Mouse (Mus musculus): Measurements from ENCODE around the gene Gtpbp4.
"Not testable (repeated sequence)": the region's sequence is repeated elsewhere in the genome, so short reads cannot be mapped to it uniquely, and the experiment has no call there.

The Gtpbp4 gene

DNA sequence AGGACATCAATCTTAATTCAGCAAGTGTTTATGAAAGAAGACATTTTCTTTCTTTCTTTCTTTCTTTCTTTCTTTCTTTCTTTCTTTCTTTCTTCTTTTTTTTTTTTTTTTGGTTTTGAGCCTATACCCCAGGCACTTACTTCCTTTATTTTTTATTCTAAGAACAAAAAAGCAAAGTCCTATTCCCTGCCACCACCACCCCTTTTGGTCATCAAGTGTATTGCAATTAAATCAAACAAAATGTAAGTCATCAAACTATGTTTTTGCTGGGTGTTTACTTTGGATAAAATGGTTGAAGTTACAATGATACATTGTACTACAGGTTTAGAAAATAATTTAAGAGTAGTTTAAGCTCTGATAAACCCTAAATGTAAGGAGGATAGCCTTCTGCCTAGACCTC lies 23.5 kb downstream of the Gtpbp4 start:
- DNase-seq, result no peak

DNA sequence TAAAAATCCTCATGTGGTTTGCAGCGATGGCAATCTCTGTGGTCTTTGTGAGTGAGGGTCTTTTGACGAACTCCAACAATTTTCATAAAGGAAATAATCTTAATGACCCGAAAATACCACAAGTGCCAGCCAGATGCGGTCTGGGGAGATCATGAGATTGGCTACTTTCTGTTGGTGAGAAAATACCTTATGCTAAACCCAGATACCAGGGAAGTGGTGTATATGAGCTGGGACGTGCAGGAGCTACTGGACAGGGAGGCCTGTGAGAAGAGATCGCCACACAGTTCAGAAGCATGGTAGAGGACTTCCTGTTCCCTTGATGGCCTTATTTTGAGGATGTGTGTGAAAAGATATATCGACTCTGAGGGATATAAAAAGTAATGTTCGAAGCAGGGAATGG lies 28.1 kb downstream of the Gtpbp4 start:
- no peak for DNase-seq

DNA sequence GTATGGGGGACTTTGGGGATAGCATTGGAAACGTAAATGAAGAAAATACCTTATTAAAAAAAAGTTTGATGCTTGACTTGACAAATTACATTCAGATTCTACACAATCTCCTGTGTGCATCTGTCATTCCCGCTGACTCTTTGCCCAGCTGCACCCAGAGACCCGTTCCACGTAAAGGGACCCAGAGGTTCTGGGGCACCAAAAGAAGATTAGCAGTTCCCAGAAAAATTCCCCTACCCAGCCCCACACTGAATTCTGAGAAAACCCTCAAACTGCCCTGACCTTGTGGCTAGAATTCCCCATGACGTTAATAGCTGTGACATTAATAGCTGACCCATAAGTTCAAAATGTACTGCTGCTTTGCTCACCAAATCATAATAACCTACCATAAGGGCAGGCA lies 30.7 kb downstream of the Gtpbp4 start:
- no peak for DNase-seq

DNA sequence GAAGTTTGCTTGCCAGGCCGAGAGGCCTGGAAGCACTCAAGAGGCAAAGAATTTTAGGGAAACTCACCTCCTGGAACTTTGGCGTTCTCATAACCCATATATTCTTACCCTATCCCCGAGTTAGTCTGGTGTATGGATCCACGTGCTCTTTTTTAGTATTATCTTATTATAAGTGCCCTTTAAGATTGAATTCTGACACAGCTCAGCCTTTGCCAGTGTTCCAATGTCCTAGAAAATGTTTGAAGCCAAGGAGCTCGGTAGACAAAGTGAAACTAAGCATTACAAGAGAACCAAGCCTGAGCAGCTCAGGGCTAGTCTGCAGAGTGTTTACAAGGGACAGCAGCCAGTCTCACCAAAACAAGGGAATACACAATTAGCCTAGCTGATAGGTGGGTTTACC lies 33.6 kb downstream of the Gtpbp4 start:
- not testable (repeated sequence) for DNase-seq

DNA sequence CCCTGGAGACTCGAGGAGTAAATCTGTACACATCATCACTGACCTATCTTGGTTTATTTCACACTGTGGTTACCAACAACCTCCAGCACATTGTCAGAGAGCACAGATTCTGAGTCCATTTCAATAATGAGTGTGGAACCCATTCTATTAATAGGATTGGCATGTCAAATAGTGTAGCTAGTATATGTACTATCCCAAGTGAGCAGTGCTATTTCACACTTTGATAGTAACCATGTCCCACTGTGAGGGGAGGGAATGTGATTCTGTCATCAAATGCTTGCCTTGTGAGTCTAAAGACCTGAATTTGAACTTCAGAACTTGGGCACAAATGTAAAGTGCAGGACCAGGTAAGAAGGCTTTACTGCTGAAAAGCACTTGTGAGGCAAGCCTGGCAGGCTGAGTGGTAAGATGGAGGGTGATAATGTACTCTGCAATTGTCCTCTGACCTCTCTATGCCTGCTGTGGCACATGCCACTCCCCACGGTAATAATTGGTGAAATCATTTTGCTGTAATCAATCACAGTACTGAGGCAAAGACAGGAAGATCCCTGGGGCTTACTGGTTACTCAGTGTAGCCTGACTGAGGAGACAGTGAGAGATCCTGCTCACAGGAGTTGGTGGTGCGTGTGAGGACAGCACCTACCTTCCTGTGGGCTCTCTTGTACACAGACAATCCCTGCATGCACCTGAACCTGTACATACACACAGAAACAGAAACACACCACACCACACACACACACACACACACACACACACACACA lies 34.6 kb downstream of the Gtpbp4 start:
- not testable (repeated sequence) for DNase-seq

DNA sequence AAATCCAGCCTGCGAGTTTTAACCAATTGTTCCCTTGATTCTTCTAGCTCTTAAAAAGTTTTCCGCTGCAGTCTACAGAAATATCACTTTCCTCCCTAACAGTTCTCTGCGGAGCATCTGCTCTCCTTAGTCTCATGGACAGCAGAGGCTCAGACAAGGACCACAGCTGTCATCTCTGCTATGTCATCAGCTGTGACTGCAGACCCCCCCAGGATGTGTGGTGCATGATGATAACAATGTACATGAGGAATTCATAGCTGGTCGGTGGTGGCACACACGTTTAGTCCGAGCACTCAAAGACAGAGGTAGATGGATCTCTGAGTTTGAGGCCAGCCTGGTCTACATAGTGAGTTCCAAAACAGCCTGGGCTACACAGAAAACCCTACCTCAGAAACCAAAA lies 36.3 kb downstream of the Gtpbp4 start:
- not testable (repeated sequence) for DNase-seq

DNA sequence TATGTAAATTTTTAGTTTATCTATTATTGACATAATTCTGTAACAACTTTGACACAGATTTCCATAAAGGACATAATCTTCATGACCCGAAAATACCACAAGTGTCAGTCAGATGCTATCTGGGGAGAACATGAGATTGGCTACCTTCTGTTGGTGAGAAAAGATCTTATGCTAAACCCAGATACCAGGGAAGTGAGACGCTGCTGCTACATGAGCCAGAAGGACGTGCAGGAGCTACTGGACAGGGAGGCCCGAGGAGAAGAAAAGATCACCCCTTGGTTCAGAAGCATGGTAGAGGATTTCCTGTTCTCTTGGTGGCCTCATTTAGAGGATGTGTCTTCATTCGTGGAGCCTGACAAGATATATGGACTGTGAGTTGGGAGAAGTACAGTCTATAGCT lies 36.8 kb downstream of the Gtpbp4 start:
- DNase-seq, result not testable (repeated sequence)

DNA sequence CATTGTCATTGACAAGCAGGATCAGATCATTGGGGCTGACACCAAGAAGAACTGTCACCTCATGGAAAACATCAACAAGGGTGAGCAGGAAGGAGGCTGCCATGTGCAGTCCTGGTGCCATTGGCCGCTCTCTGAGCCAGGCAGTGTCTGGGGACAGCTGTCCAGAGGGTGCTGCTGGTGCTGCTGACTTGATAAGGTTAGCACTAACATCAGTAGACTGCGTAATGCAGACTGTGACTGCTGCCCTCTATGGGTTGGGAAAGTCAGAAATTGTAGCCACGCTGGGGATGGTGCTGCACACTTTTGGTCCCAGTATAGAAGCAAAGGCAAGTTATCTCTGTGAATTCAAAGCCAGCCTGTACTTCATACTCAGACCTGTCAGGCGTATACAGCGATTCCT lies 39.0 kb downstream of the Gtpbp4 start:
- not testable (repeated sequence) for DNase-seq

DNA sequence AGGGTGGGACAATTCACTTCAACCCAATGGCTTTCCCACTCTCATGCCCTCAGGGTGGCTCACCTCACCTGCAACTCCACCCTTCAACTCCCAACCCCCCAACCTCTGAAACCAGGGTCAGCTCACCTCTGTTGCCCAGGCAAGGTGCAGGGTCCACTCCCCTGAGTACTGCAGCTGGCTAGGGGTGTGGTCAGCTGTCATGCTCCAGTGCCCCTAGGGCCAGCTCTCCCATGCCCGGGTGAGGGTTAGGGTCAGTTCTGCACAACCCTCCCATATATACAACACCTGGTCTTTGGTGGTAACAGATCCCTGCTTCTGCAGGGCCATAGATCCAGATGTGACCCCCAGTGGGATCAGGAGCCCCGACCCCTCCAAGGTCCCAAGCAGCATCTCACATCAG lies 40.8 kb downstream of the Gtpbp4 start:
- not testable (repeated sequence) for DNase-seq

DNA sequence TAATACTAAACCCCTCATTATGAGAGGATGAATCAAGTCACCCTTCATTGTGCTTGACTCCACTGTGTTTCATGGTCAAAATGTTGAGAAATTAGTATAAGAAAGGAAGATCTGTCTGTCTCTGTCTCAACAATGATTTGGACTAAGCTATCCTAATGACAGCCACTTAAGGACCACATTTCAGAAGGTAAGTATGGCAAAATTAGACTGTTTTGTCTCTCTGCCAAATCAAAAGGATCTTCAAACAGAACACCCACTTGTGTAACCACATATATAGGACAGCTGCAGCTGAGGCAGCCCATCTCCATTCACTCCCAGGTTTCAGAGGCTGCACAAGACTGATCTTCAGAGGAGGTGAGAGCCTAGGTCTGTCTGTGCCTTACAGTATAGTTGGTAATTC lies 43.3 kb downstream of the Gtpbp4 start, which contains the start of gene Idi2:
Gene Idi2, plus strand, starts transcription at position 301 of the 400 bp plus-strand sequence.
- not testable (repeated sequence) for DNase-seq

DNA sequence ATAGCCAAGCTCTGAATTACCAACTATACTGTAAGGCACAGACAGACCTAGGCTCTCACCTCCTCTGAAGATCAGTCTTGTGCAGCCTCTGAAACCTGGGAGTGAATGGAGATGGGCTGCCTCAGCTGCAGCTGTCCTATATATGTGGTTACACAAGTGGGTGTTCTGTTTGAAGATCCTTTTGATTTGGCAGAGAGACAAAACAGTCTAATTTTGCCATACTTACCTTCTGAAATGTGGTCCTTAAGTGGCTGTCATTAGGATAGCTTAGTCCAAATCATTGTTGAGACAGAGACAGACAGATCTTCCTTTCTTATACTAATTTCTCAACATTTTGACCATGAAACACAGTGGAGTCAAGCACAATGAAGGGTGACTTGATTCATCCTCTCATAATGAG lies 47.8 kb downstream of the Gtpbp4 start, which contains the start of gene Gm9745:
Gene Gm9745, minus strand, starts transcription at position 101 of the 400 bp plus-strand sequence.
- DNase-seq, result not testable (repeated sequence)

DNA sequence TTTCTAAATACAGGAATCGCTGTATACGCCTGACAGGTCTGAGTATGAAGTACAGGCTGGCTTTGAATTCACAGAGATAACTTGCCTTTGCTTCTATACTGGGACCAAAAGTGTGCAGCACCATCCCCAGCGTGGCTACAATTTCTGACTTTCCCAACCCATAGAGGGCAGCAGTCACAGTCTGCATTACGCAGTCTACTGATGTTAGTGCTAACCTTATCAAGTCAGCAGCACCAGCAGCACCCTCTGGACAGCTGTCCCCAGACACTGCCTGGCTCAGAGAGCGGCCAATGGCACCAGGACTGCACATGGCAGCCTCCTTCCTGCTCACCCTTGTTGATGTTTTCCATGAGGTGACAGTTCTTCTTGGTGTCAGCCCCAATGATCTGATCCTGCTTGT lies 52.1 kb downstream of the Gtpbp4 start:
- DNase-seq, result not testable (repeated sequence)

DNA sequence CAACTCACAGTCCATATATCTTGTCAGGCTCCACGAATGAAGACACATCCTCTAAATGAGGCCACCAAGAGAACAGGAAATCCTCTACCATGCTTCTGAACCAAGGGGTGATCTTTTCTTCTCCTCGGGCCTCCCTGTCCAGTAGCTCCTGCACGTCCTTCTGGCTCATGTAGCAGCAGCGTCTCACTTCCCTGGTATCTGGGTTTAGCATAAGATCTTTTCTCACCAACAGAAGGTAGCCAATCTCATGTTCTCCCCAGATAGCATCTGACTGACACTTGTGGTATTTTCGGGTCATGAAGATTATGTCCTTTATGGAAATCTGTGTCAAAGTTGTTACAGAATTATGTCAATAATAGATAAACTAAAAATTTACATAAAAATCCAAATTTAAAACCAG lies 54.2 kb downstream of the Gtpbp4 start:
- not testable (repeated sequence) for DNase-seq

DNA sequence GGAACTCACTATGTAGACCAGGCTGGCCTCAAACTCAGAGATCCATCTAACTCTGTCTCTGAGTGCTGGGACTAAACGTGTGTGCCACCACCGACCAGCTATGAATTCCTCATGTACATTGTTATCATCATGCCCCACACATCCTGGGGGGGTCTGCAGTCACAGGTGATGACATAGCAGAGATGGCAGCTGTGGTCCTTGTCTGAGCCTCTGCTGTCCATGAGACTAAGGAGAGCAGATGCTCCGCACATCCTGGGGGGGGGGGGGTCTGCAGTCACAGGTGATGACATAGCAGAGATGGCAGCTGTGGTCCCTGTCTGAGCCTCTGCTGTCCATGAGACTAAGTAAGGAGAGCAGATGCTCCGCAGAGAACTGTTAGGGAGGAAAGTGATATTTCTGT lies 54.8 kb downstream of the Gtpbp4 start:
- not testable (repeated sequence) for DNase-seq

DNA sequence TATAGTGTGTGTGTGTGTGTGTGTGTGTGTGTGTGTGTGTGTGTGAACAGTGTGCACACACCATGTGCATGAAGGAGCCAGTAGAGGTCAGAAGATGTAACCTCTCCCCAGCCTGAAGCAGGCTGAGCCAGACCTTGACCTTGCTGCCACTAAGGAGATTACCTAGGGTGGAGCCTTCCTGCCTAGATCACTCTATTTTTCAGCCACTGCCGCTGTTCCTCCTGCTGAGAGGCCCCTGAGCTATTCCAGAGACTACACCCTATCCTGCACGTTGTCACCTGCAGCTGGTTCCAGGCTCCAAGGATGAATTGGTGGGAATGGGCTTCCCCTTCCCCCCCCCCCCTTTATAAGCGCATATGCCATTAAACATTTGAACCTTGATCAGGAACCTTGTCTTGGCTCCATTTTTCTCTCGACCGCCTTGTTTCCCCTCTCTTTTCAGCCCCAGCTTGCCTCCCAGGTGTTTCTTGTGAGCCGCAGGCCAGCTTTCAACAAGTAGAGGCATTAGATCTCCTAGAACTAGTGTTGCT lies 58.2 kb downstream of the Gtpbp4 start:
- not testable (repeated sequence) for DNase-seq

DNA sequence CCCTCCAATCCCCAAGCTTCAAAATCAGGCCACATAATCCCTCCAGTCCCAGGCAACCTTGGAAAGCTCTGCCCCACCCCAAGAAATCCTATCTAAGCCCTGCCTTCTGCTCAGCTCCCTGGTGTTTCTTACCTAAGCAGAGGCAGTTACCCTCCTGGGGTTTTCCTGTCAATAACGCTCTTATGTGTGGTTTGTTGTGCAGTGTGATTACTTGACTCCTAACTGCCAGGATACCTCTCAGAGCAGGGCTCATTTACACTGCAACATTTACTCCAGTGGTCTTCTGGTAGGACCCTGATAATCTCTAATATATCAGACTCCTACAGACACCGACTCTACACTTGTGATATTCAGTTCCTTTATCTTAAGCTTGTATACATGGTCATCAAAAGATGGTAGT lies 62.4 kb downstream of the Gtpbp4 start:
- no peak for DNase-seq

All from spleen, adult 18-20 months (tissue).